Comparison of ENCODE assay signal across 31 mouse cellular contexts in genomic region chr2:118235614-118236013, GRCm38 (mm10). TPM values are rescaled to one million over a fixed set of nuclear protein-coding genes. Genes with fewer than 3 reads are reported as not detected.
DNase-seq lines count a peak whose midpoint lies in the region; ATAC-seq and TF ChIP-seq lines count a peak whose summit lies in the region.
"Had no signal": no experiment of that assay in that cellular context is flagged by ENCODE, and none has a peak within 500 bp of the region (broad histone marks: within the 10 kb centered on the region; RNA-seq: fewer than 3 reads in every experiment).

No protein-coding gene starts in this region.

- H3K4me3 ChIP-seq in embryonic facial prominence, embryonic 13.5 days: no peak overlapping the region
- no peak overlapping the region for H3K4me3 ChIP-seq in embryonic facial prominence, embryonic 10.5 days
- H3K4me3 ChIP-seq in hindbrain, embryonic 14.5 days (replicated peaks; ENCODE audit: low read length): no peak overlapping the region
- H3K4me3 ChIP-seq in hindbrain, embryonic 10.5 days: no peak overlapping the region
- no peak overlapping the region for H3K4me3 ChIP-seq in forebrain, postnatal 0 days (ENCODE audit: low read depth, low read length)
- H3K4me3 ChIP-seq: embryonic facial prominence, embryonic 12.5 days; erythroblast, embryonic 14.5 days; kidney, embryonic 15.5 days; layer of hippocampus, adult 2 months; limb, embryonic 12.5 days; liver, embryonic 15.5 days; midbrain, embryonic 15.5 days had no signal

- 53% methylated on average over 3 of the region's 3 CpGs for WGBS in embryonic facial prominence, embryonic 13.5 days
- 85% methylated on average over 3 of the region's 3 CpGs for WGBS in embryonic facial prominence, embryonic 10.5 days
- 81% methylated on average over 3 of the region's 3 CpGs for WGBS in hindbrain, embryonic 14.5 days
- WGBS in hindbrain, embryonic 10.5 days: 85% methylated on average over 3 of the region's 3 CpGs
- WGBS in forebrain, postnatal 0 days: 44% methylated on average over 3 of the region's 3 CpGs

- no peak for ATAC-seq in embryonic facial prominence, embryonic 13.5 days (ENCODE audit: insufficient number of reproducible peaks, insufficient read depth, low FRiP score, low TSS enrichment, low read depth)
- no peak for ATAC-seq in hindbrain, embryonic 14.5 days (ENCODE audit: low FRiP score)
- ATAC-seq in forebrain, postnatal 0 days: peak; percentile 61
- ATAC-seq: midbrain, embryonic 15.5 days had no signal

- H3K27me3 ChIP-seq in embryonic facial prominence, embryonic 13.5 days: no peaks in the 10 kb centered on the region
- H3K27me3 ChIP-seq in embryonic facial prominence, embryonic 10.5 days (replicated peaks; ENCODE audit: low read depth, poor library complexity, severe bottlenecking): no peaks in the 10 kb centered on the region
- no peaks in the 10 kb centered on the region for H3K27me3 ChIP-seq in hindbrain, embryonic 14.5 days (ENCODE audit: control insufficient read depth, insufficient read depth, low read length)
- no peaks in the 10 kb centered on the region for H3K27me3 ChIP-seq in hindbrain, embryonic 10.5 days (ENCODE audit: insufficient read depth, poor library complexity, severe bottlenecking)
- no peaks in the 10 kb centered on the region for H3K27me3 ChIP-seq in forebrain, postnatal 0 days (ENCODE audit: insufficient read depth, low read length)
- H3K27me3 ChIP-seq: embryonic facial prominence, embryonic 12.5 days; kidney, embryonic 15.5 days; limb, embryonic 12.5 days; liver, embryonic 15.5 days; midbrain, embryonic 15.5 days had no signal

- intact Hi-C loops in left cerebral cortex, postnatal 4 days (cut with DNase I): no loop called here
- intact Hi-C loops in left cerebral cortex, postnatal 25 days (cut with DNase I): no loop called here
- intact Hi-C loops in left cerebral cortex, postnatal 10 days (cut with DNase I): loop anchor here (5.0 kb wide), 1 partner anchor 123 kb away; the partner anchor contains the start of gene Thbs1

- DNase-seq in embryonic facial prominence, embryonic 10.5 days (ENCODE audit: low spot score): no peak
- peak; percentile 40 for DNase-seq in hindbrain, embryonic 14.5 days (ENCODE audit: low spot score)
- no peak for DNase-seq in hindbrain, embryonic 10.5 days (ENCODE audit: low spot score)
- peak; percentile 39 for DNase-seq in left cerebral cortex, postnatal 4 days
- DNase-seq in left cerebral cortex, postnatal 25 days (ENCODE audit: low spot score in 2 of 2): no peak
- DNase-seq in forebrain, postnatal 0 days: peak; percentile 29
- DNase-seq in left cerebral cortex, postnatal 10 days (ENCODE audit: extremely low spot score in 1 of 2, low spot score in 2 of 2): no peak
- DNase-seq: adrenal gland, postnatal 14 days; cerebellum, adult 18-20 months; cerebellum, postnatal 36 days; heart, postnatal 36 days; kidney, adult 11 months; kidney, postnatal 25 days; lung, embryonic 14.5 days; lung, postnatal 14 days; right cerebral cortex, adult 18-20 months; spleen, adult 18-20 months; thymus, adult 18-20 months; thymus, postnatal 25 days had no signal

- no peaks in the 10 kb centered on the region for H3K36me3 ChIP-seq in embryonic facial prominence, embryonic 13.5 days
- no peaks in the 10 kb centered on the region for H3K36me3 ChIP-seq in embryonic facial prominence, embryonic 10.5 days (replicated peaks)
- no peaks in the 10 kb centered on the region for H3K36me3 ChIP-seq in hindbrain, embryonic 14.5 days (replicated peaks; ENCODE audit: control insufficient read depth, insufficient read depth)
- H3K36me3 ChIP-seq in hindbrain, embryonic 10.5 days: no peaks in the 10 kb centered on the region
- no peaks in the 10 kb centered on the region for H3K36me3 ChIP-seq in forebrain, postnatal 0 days (ENCODE audit: insufficient read depth)
- H3K36me3 ChIP-seq: embryonic facial prominence, embryonic 12.5 days; kidney, embryonic 15.5 days; limb, embryonic 12.5 days; liver, embryonic 15.5 days; midbrain, embryonic 15.5 days had no signal

- no peaks in the 10 kb centered on the region for H3K9me3 ChIP-seq in embryonic facial prominence, embryonic 13.5 days
- H3K9me3 ChIP-seq in embryonic facial prominence, embryonic 10.5 days: no peaks in the 10 kb centered on the region
- no peaks in the 10 kb centered on the region for H3K9me3 ChIP-seq in hindbrain, embryonic 14.5 days (ENCODE audit: control insufficient read depth, low read length)
- no peaks in the 10 kb centered on the region for H3K9me3 ChIP-seq in hindbrain, embryonic 10.5 days
- H3K9me3 ChIP-seq in forebrain, postnatal 0 days (ENCODE audit: low read length): no peaks in the 10 kb centered on the region
- H3K9me3 ChIP-seq: embryonic facial prominence, embryonic 12.5 days; kidney, embryonic 15.5 days; limb, embryonic 12.5 days; liver, embryonic 15.5 days; midbrain, embryonic 15.5 days had no signal

- no peak overlapping the region for H3K4me2 ChIP-seq in embryonic facial prominence, embryonic 13.5 days
- H3K4me2 ChIP-seq in hindbrain, embryonic 14.5 days (replicated peaks): no peak overlapping the region
- H3K4me2 ChIP-seq in forebrain, postnatal 0 days (ENCODE audit: low read depth): no peak overlapping the region
- H3K4me2 ChIP-seq: embryonic facial prominence, embryonic 12.5 days; heart, embryonic 11.5 days; kidney, embryonic 15.5 days; limb, embryonic 12.5 days; liver, embryonic 15.5 days; lung, embryonic 14.5 days; midbrain, embryonic 15.5 days had no signal

- H3K9ac ChIP-seq in embryonic facial prominence, embryonic 13.5 days: 0 out of 2 replicates have a peak overlapping the region, but pooled peaks have one; percentile 11
- no peak overlapping the region for H3K9ac ChIP-seq in hindbrain, embryonic 14.5 days
- H3K9ac ChIP-seq in forebrain, postnatal 0 days: no peak overlapping the region
- H3K9ac ChIP-seq: embryonic facial prominence, embryonic 12.5 days; kidney, embryonic 15.5 days; limb, embryonic 12.5 days; liver, embryonic 15.5 days; lung, embryonic 14.5 days; midbrain, embryonic 15.5 days had no signal

- H3K27ac ChIP-seq in embryonic facial prominence, embryonic 13.5 days: no peak overlapping the region
- no peak overlapping the region for H3K27ac ChIP-seq in embryonic facial prominence, embryonic 10.5 days (replicated peaks)
- no peak overlapping the region for H3K27ac ChIP-seq in hindbrain, embryonic 14.5 days
- H3K27ac ChIP-seq in hindbrain, embryonic 10.5 days: no peak overlapping the region
- no peak overlapping the region for H3K27ac ChIP-seq in forebrain, postnatal 0 days (ENCODE audit: low read depth, low read length)
- H3K27ac ChIP-seq: embryonic facial prominence, embryonic 12.5 days; kidney, embryonic 15.5 days; layer of hippocampus, adult 2 months; liver, embryonic 15.5 days; midbrain, embryonic 15.5 days had no signal

- TF ChIP-seq CTCF in forebrain, postnatal 0 days (IDR thresholded peaks at IDR 0.05; ENCODE audit: low read depth): no peak

- peaks cover 11% of the 10 kb centered on the region for H3K4me1 ChIP-seq in embryonic facial prominence, embryonic 13.5 days
- peaks cover 9% of the 10 kb centered on the region for H3K4me1 ChIP-seq in embryonic facial prominence, embryonic 10.5 days
- H3K4me1 ChIP-seq in hindbrain, embryonic 14.5 days (replicated peaks; ENCODE audit: control insufficient read depth, insufficient read depth, low read length): no peaks in the 10 kb centered on the region
- no peaks in the 10 kb centered on the region; the same call in 1 of the 2 replicates for H3K4me1 ChIP-seq in hindbrain, embryonic 10.5 days (replicated peaks)
- no peaks in the 10 kb centered on the region for H3K4me1 ChIP-seq in forebrain, postnatal 0 days (ENCODE audit: insufficient read depth)
- H3K4me1 ChIP-seq: kidney, embryonic 15.5 days; liver, embryonic 15.5 days; midbrain, embryonic 15.5 days had no signal

RNA-seq across cellular contexts. Expression of gene Fsip1, which starts 21.2 kb away (rescaled TPM):
- 0.79 and 1.5 TPM in 2 replicates for polyA plus RNA-seq in embryonic facial prominence, embryonic 13.5 days (2015; fragmentation: Nextera tagmentation; extraction: Ambion mirVana)
- 1.7 and 3.1 TPM in 2 replicates for polyA plus RNA-seq in embryonic facial prominence, embryonic 10.5 days (2016; fragmentation: Nextera tagmentation; extraction: Ambion mirVana)
- polyA plus RNA-seq in hindbrain, embryonic 14.5 days (2014; fragmentation: Nextera tagmentation; extraction: Ambion mirVana): 2.5 TPM in 2 replicates
- 3.1 and 3.2 TPM in 2 replicates for polyA plus RNA-seq in hindbrain, embryonic 10.5 days (2016; fragmentation: Nextera tagmentation; extraction: Ambion mirVana)
- total RNA-seq in left cerebral cortex, postnatal 4 days (2021): 1 to 10 TPM; 4.2 to 5.3 TPM
- total RNA-seq in left cerebral cortex, postnatal 25 days (2021): under 1 TPM; 0.39 to 0.50 TPM
- total RNA-seq in forebrain, postnatal 0 days (2014; rRNA removed): 2.9 and 3.7 TPM in 2 replicates
- 4.0 and 5.7 TPM in 2 replicates for polyA plus RNA-seq in forebrain, postnatal 0 days (2015; fragmentation: Nextera tagmentation; extraction: Ambion mirVana)
- total RNA-seq in left cerebral cortex, postnatal 10 days (2021): 1 to 10 TPM; 1.4 to 2.0 TPM
- total RNA-seq: gastrocnemius, postnatal 14 days; granulocyte monocyte progenitor cell, adult 5-6 weeks; heart, postnatal 36 days; MEL had no signal
- polyA plus RNA-seq: erythroblast, embryonic 14.5 days had no signal

Comparison
In these comparisons a context has a peak if more than half of its experiments do, and no peak if none do; other contexts are left out.
1. DNase-seq: peak in hindbrain, embryonic 14.5 days (single experiment), left cerebral cortex, postnatal 4 days (single experiment) and forebrain, postnatal 0 days (single experiment); none in embryonic facial prominence, embryonic 10.5 days (single experiment), hindbrain, embryonic 10.5 days (single experiment), left cerebral cortex, postnatal 25 days (0 of 2) and left cerebral cortex, postnatal 10 days (0 of 2).